In genomic region chr13:112002661-112003347, GRCm38 (mm10) we compare ENCODE assay signal across 8 mouse cellular contexts.
A peak's percentile ranks its signal among the peaks of the same experiment; 100 is the strongest.
DNase-seq lines count a peak whose midpoint lies in the region; ATAC-seq and TF ChIP-seq lines count a peak whose summit lies in the region.

No protein-coding gene starts in this region.

- WGBS in kidney, embryonic 14.5 days, result 21% methylated on average over 15 of the region's 15 CpGs
- 18% methylated on average over 15 of the region's 15 CpGs for WGBS in bone marrow, adult 2 months
- 34% methylated on average over 15 of the region's 15 CpGs for WGBS in liver, postnatal 0 days (ENCODE audit: insufficient replicate concordance)
- 34% methylated on average over 15 of the region's 15 CpGs for WGBS in stomach, postnatal 0 days
- 66% methylated on average over 15 of the region's 15 CpGs for WGBS in forebrain, embryonic 14.5 days

- no peak overlapping the region for H3K9ac ChIP-seq in kidney, embryonic 14.5 days (ENCODE audit: low read depth, low read length)
- H3K9ac ChIP-seq in liver, postnatal 0 days (replicated peaks), result no peak overlapping the region
- no peak overlapping the region for H3K9ac ChIP-seq in stomach, postnatal 0 days (ENCODE audit: low read length)
- no peak overlapping the region for H3K9ac ChIP-seq in forebrain, embryonic 14.5 days (ENCODE audit: low read length)

- H3K4me3 ChIP-seq in kidney, embryonic 14.5 days (ENCODE audit: low read length), result no peak overlapping the region
- no peak overlapping the region for H3K4me3 ChIP-seq in bone marrow, adult 2 months (replicated peaks; ENCODE audit: control insufficient read depth, low read depth, low read length)
- H3K4me3 ChIP-seq in liver, postnatal 0 days (ENCODE audit: low read depth, low read length), result no peak overlapping the region
- H3K4me3 ChIP-seq in stomach, postnatal 0 days (ENCODE audit: low read depth, low read length), result no peak overlapping the region
- H3K4me3 ChIP-seq in forebrain, embryonic 14.5 days (ENCODE audit: low read depth, low read length), result no peak overlapping the region

- H3K36me3 ChIP-seq in kidney, embryonic 14.5 days (ENCODE audit: control insufficient read depth, insufficient read depth, low read length), result no peaks in the 10 kb centered on the region
- H3K36me3 ChIP-seq in liver, postnatal 0 days (replicated peaks; ENCODE audit: insufficient read depth, low read length), result no peaks in the 10 kb centered on the region
- no peaks in the 10 kb centered on the region for H3K36me3 ChIP-seq in stomach, postnatal 0 days (ENCODE audit: control insufficient read depth, insufficient read depth, low read length)
- H3K36me3 ChIP-seq in forebrain, embryonic 14.5 days (ENCODE audit: control insufficient read depth, insufficient read depth, low read length), result no peaks in the 10 kb centered on the region

- TF ChIP-seq CTCF in bone marrow, adult 2 months (IDR thresholded peaks at IDR 0.05; ENCODE audit: control insufficient read depth, insufficient read depth, low read length), result peak; percentile 3; the same call in 1 of the 2 replicates
- TF ChIP-seq CTCF in liver, postnatal 0 days (IDR thresholded peaks at IDR 0.05; ENCODE audit: low read depth), result peak; percentile 28; the same call in 1 of the 2 replicates
- peak; percentile 26; the same call in 1 of the 2 replicates for TF ChIP-seq CTCF in stomach, postnatal 0 days (IDR thresholded peaks at IDR 0.05; ENCODE audit: low read depth)

- H3K4me2 ChIP-seq in kidney, embryonic 14.5 days (replicated peaks; ENCODE audit: low read depth, low read length), result no peak overlapping the region
- H3K4me2 ChIP-seq in liver, postnatal 0 days (ENCODE audit: low read depth, low read length), result peak overlapping the region; percentile 41
- no peak overlapping the region for H3K4me2 ChIP-seq in stomach, postnatal 0 days (replicated peaks; ENCODE audit: low read depth)
- H3K4me2 ChIP-seq in forebrain, embryonic 14.5 days (ENCODE audit: low read length), result no peak overlapping the region

- no peak for TF ChIP-seq POLR2A in bone marrow, adult 2 months (IDR thresholded peaks at IDR 0.05; ENCODE audit: borderline replicate concordance, control insufficient read depth, low read depth, low read length)

- H3K27ac ChIP-seq in kidney, embryonic 14.5 days (ENCODE audit: low read depth, low read length), result peak overlapping the region; percentile 67; the same call in 1 of the 2 replicates
- peak overlapping the region; percentile 84 for H3K27ac ChIP-seq in bone marrow, adult 2 months (ENCODE audit: control insufficient read depth, insufficient read depth, low read depth, low read length, poor library complexity)
- H3K27ac ChIP-seq in liver, postnatal 0 days (ENCODE audit: low read depth), result peak overlapping the region; percentile 81
- H3K27ac ChIP-seq in stomach, postnatal 0 days (replicated peaks), result no peak overlapping the region
- no peak overlapping the region for H3K27ac ChIP-seq in forebrain, embryonic 14.5 days (ENCODE audit: low read depth, low read length)

- H3K4me1 ChIP-seq in kidney, embryonic 14.5 days (ENCODE audit: control insufficient read depth, insufficient read depth, low read length), result peaks cover 31% of the 10 kb centered on the region
- peaks cover 12% of the 10 kb centered on the region for H3K4me1 ChIP-seq in bone marrow, adult 2 months (ENCODE audit: control insufficient read depth, insufficient read depth, low read length)
- peaks cover 39% of the 10 kb centered on the region for H3K4me1 ChIP-seq in liver, postnatal 0 days (ENCODE audit: insufficient read depth)
- H3K4me1 ChIP-seq in stomach, postnatal 0 days (replicated peaks; ENCODE audit: control insufficient read depth, insufficient read depth), result no peaks in the 10 kb centered on the region; the same call in 1 of the 2 replicates
- peaks cover 15% of the 10 kb centered on the region for H3K4me1 ChIP-seq in forebrain, embryonic 14.5 days (ENCODE audit: control insufficient read depth, insufficient read depth, low read length)

- no peaks in the 10 kb centered on the region for H3K27me3 ChIP-seq in kidney, embryonic 14.5 days (ENCODE audit: control insufficient read depth, insufficient read depth, low read length)
- H3K27me3 ChIP-seq in liver, postnatal 0 days (ENCODE audit: insufficient read depth, low read length), result no peaks in the 10 kb centered on the region
- H3K27me3 ChIP-seq in stomach, postnatal 0 days (ENCODE audit: control insufficient read depth, insufficient read depth, low read length), result no peaks in the 10 kb centered on the region
- no peaks in the 10 kb centered on the region for H3K27me3 ChIP-seq in forebrain, embryonic 14.5 days (replicated peaks; ENCODE audit: control insufficient read depth, insufficient read depth, low read length)

- no peaks in the 10 kb centered on the region for H3K9me3 ChIP-seq in kidney, embryonic 14.5 days (ENCODE audit: control insufficient read depth, low read length)
- no peaks in the 10 kb centered on the region for H3K9me3 ChIP-seq in liver, postnatal 0 days (ENCODE audit: low read length)
- H3K9me3 ChIP-seq in stomach, postnatal 0 days (ENCODE audit: control insufficient read depth, low read length), result no peaks in the 10 kb centered on the region
- H3K9me3 ChIP-seq in forebrain, embryonic 14.5 days (replicated peaks; ENCODE audit: control insufficient read depth, low read length), result no peaks in the 10 kb centered on the region

- DNase-seq in kidney, adult 11 months, result no peak
- DNase-seq in liver, postnatal 0 days, result peak; percentile 52
- peak; percentile 22 for DNase-seq in stomach, postnatal 0 days (ENCODE audit: low spot score)
- DNase-seq in forebrain, embryonic 14.5 days (ENCODE audit: low spot score), result no peak
- DNase-seq in layer of hippocampus, postnatal 36 days, result no peak

- ATAC-seq in kidney, embryonic 14.5 days (ENCODE audit: low FRiP score, low TSS enrichment), result peak; percentile 78
- peak; percentile 39 to 42 for ATAC-seq in hematopoietic stem cell, adult 5-6 weeks (replicated peaks in 1 of 2; ENCODE audit: insufficient read depth in 1 of 2, low FRiP score in 2 of 2, low TSS enrichment in 1 of 2, low read depth in 1 of 2, poor library complexity in 2 of 2, severe bottlenecking in 2 of 2)
- peak; percentile 38; the same call in 1 of the 2 replicates for ATAC-seq in liver, postnatal 0 days
- ATAC-seq in stomach, postnatal 0 days (ENCODE audit: low FRiP score, low TSS enrichment), result no peak
- no peak for ATAC-seq in forebrain, embryonic 14.5 days

- peak; percentile 16; the same call in 1 of the 2 replicates for TF ChIP-seq EP300 in liver, postnatal 0 days (IDR thresholded peaks at IDR 0.05; ENCODE audit: low read depth)
- TF ChIP-seq EP300 in stomach, postnatal 0 days (optimal IDR thresholded peaks at IDR 0.05), result no peak

Comparison
In these comparisons a context has a peak if more than half of its experiments do, and no peak if none do; other contexts are left out.
1. ATAC-seq: peak in kidney, embryonic 14.5 days (single experiment), hematopoietic stem cell, adult 5-6 weeks (2 of 2) and liver, postnatal 0 days (single experiment); none in stomach, postnatal 0 days (single experiment) and forebrain, embryonic 14.5 days (single experiment).
2. H3K27ac ChIP-seq: peak in kidney, embryonic 14.5 days (single experiment), bone marrow, adult 2 months (single experiment) and liver, postnatal 0 days (single experiment); none in stomach, postnatal 0 days (single experiment) and forebrain, embryonic 14.5 days (single experiment).
3. DNase-seq: peak in liver, postnatal 0 days (single experiment) and stomach, postnatal 0 days (single experiment); none in kidney, adult 11 months (single experiment), forebrain, embryonic 14.5 days (single experiment) and layer of hippocampus, postnatal 36 days (0 of 2).
4. Peak in every context shown above with its lines, with median percentiles within 50 percentile points of each other: CTCF ChIP-seq.